Mouse (Mus musculus): Measurements from ENCODE around the gene Trabd2b. TPM values are rescaled to one million over a fixed set of nuclear protein-coding genes. Genes with fewer than 3 reads are reported as not detected.

The Trabd2b gene
- total and polyA plus RNA-seq, 3 experiments, result not detected

GRCm38 (mm10) chr4:114645341-114645740 is 238.8 kb downstream of the Trabd2b start:
- Histone ChIP-seq H3K27me3 (ENCODE audit: control insufficient read depth in 1 of 2, insufficient read depth in 2 of 2, low read length in 2 of 2) (peaks cover 0 to 3% of the 10 kb centered on the region in 2 experiments; a peak in 2 of 4 replicates), H3K27ac (ENCODE audit: control insufficient read depth, low read depth, low read length) (no peak overlapping the region), H3K9me3 (replicated peaks; ENCODE audit: insufficient read depth, low read length) (no peaks in the 10 kb centered on the region), H3K4me3 (ENCODE audit: control insufficient read depth in 1 of 2, insufficient read depth in 1 of 2, low read depth in 2 of 2, low read length in 2 of 2) (no peak overlapping the region), H3K79me2 (ENCODE audit: control insufficient read depth, insufficient read depth, low read length, poor library complexity) (no peaks in the 10 kb centered on the region), H3K9ac (ENCODE audit: control insufficient read depth, low read depth, low read length, poor library complexity, severe bottlenecking) (no peak overlapping the region), H3K36me3 (ENCODE audit: control insufficient read depth in 1 of 2, insufficient read depth in 2 of 2, low read length in 2 of 2) (no peaks in the 10 kb centered on the region), H3K4me1 (ENCODE audit: control insufficient read depth in 1 of 2, insufficient read depth in 2 of 2, low read length in 2 of 2) (no peaks in the 10 kb centered on the region)
- DNase-seq (ENCODE audit: low read depth, low spot score), result no peak
- TF ChIP-seq EP300 (IDR thresholded peaks at IDR 0.05; ENCODE audit: low read depth in 1 of 2, low read length in 2 of 2) (no peak), SMC3 (IDR thresholded peaks at IDR 0.05; ENCODE audit: low read depth, low read length) (no peak), CTCF (IDR thresholded peaks at IDR 0.05 in 2 of 3, conservative IDR thresholded peaks at IDR 0.05 in 1 of 3; ENCODE audit: control insufficient read depth in 1 of 3, insufficient read depth in 1 of 3, low read depth in 2 of 3, low read length in 3 of 3, poor library complexity in 1 of 3, severe bottlenecking in 1 of 3) (no peak), CHD1 (IDR thresholded peaks at IDR 0.05; ENCODE audit: low read depth, low read length) (no peak), TBP (IDR thresholded peaks at IDR 0.05; ENCODE audit: low read depth, low read length) (no peak), MAX (IDR thresholded peaks at IDR 0.05; ENCODE audit: low read length) (no peak), ELF1 (IDR thresholded peaks at IDR 0.05; ENCODE audit: low read depth, low read length) (no peak), NELFE (IDR thresholded peaks at IDR 0.05; ENCODE audit: low read depth, low read length) (no peak)

GRCm38 (mm10) chr4:114646825-114647681 is 240.5 kb downstream of the Trabd2b start:
- H3K9me3 ChIP-seq (replicated peaks; ENCODE audit: insufficient read depth, low read length), result no peaks in the 10 kb centered on the region
- no peak overlapping the region for H3K9ac ChIP-seq (ENCODE audit: control insufficient read depth, low read depth, low read length, poor library complexity, severe bottlenecking)

GRCm38 (mm10) chr4:114647689-114648088 is 241.2 kb downstream of the Trabd2b start:
- TF ChIP-seq CTCF (IDR thresholded peaks at IDR 0.05 in 2 of 3, conservative IDR thresholded peaks at IDR 0.05 in 1 of 3; ENCODE audit: control insufficient read depth in 1 of 3, insufficient read depth in 1 of 3, low read depth in 2 of 3, low read length in 3 of 3, poor library complexity in 1 of 3, severe bottlenecking in 1 of 3) (peak; percentile 90 to 98 (median 98)), MAFK (IDR thresholded peaks at IDR 0.05; ENCODE audit: borderline replicate concordance, low read depth, low read length) (no peak), SIN3A (IDR thresholded peaks at IDR 0.05; ENCODE audit: low read length) (0 out of 2 replicates have a peak, but pooled peaks have one; percentile 17), NELFE (IDR thresholded peaks at IDR 0.05; ENCODE audit: low read depth, low read length) (no peak), USF2 (IDR thresholded peaks at IDR 0.05; ENCODE audit: borderline replicate concordance in 1 of 2, insufficient read depth in 1 of 2, low read depth in 1 of 2, low read length in 2 of 2) (no peak), ZC3H11A (IDR thresholded peaks at IDR 0.05; ENCODE audit: low read depth, low read length) (peak; percentile 99), RAD21 (IDR thresholded peaks at IDR 0.05; ENCODE audit: low read depth, low read length) (peak; percentile 98), ELF1 (IDR thresholded peaks at IDR 0.05; ENCODE audit: low read depth, low read length) (0 out of 2 replicates have a peak, but pooled peaks have one; percentile 12), SMC3 (IDR thresholded peaks at IDR 0.05; ENCODE audit: low read depth, low read length) (peak; percentile 100), POLR2AphosphoS5 (IDR thresholded peaks at IDR 0.05; ENCODE audit: borderline replicate concordance, low read depth, low read length) (no peak), ZMIZ1 (IDR thresholded peaks at IDR 0.05; ENCODE audit: low read depth, low read length) (no peak), NRF1 (IDR thresholded peaks at IDR 0.05; ENCODE audit: insufficient read depth, low read depth, low read length, poor library complexity, severe bottlenecking) (0 out of 2 replicates have a peak, but pooled peaks have one; percentile 20), MAZ (IDR thresholded peaks at IDR 0.05; ENCODE audit: low read depth, low read length) (peak; percentile 56; the same call in 1 of the 2 replicates), POLR2AphosphoS2 (IDR thresholded peaks at IDR 0.05; ENCODE audit: low read length) (no peak)
- no peaks in the 10 kb centered on the region for H3K9me3 ChIP-seq (replicated peaks; ENCODE audit: insufficient read depth, low read length)
- no peak overlapping the region for H3K27ac ChIP-seq (ENCODE audit: control insufficient read depth, low read depth, low read length)
- no peak overlapping the region for H3K4me3 ChIP-seq (ENCODE audit: control insufficient read depth in 1 of 2, insufficient read depth in 1 of 2, low read depth in 2 of 2, low read length in 2 of 2)
- H3K9ac ChIP-seq (ENCODE audit: control insufficient read depth, low read depth, low read length, poor library complexity, severe bottlenecking), result no peak overlapping the region
- no peaks in the 10 kb centered on the region for H3K79me2 ChIP-seq (ENCODE audit: control insufficient read depth, insufficient read depth, low read length, poor library complexity)
- H3K36me3 ChIP-seq (ENCODE audit: control insufficient read depth in 1 of 2, insufficient read depth in 2 of 2, low read length in 2 of 2), result peaks cover 0 to 8% of the 10 kb centered on the region in 2 experiments; a peak in 2 of 4 replicates
- H3K4me1 ChIP-seq (ENCODE audit: control insufficient read depth in 1 of 2, insufficient read depth in 2 of 2, low read length in 2 of 2), result peaks cover 3 to 15% of the 10 kb centered on the region in 2 experiments
- H3K27me3 ChIP-seq (ENCODE audit: control insufficient read depth in 1 of 2, insufficient read depth in 2 of 2, low read length in 2 of 2), result no peaks in the 10 kb centered on the region; a peak in 1 of 4 replicates
- DNase-seq (ENCODE audit: low read depth, low spot score), result peak; percentile 68

More at GRCm38 (mm10) chr4:114646825-114647681, 240.5 kb downstream of the Trabd2b start:
- Histone ChIP-seq H3K79me2 (ENCODE audit: control insufficient read depth, insufficient read depth, low read length, poor library complexity) (no peaks in the 10 kb centered on the region), H3K36me3 (ENCODE audit: control insufficient read depth in 1 of 2, insufficient read depth in 2 of 2, low read length in 2 of 2) (peaks cover 0 to 5% of the 10 kb centered on the region in 2 experiments; a peak in 2 of 4 replicates), H3K4me3 (ENCODE audit: control insufficient read depth in 1 of 2, insufficient read depth in 1 of 2, low read depth in 2 of 2, low read length in 2 of 2) (no peak overlapping the region), H3K4me1 (ENCODE audit: control insufficient read depth in 1 of 2, insufficient read depth in 2 of 2, low read length in 2 of 2) (peaks cover 2 to 14% of the 10 kb centered on the region in 2 experiments), H3K27ac (ENCODE audit: control insufficient read depth, low read depth, low read length) (no peak overlapping the region), H3K27me3 (ENCODE audit: control insufficient read depth in 1 of 2, insufficient read depth in 2 of 2, low read length in 2 of 2) (no peaks in the 10 kb centered on the region; a peak in 1 of 4 replicates)
- no peak for TF ChIP-seq JUND (IDR thresholded peaks at IDR 0.05; ENCODE audit: low read depth, low read length)
- TF ChIP-seq MYB (IDR thresholded peaks at IDR 0.05; ENCODE audit: low read depth, low read length), result no peak
- no peak for TF ChIP-seq NELFE (IDR thresholded peaks at IDR 0.05; ENCODE audit: low read depth, low read length)
- TF ChIP-seq POLR2AphosphoS2 (IDR thresholded peaks at IDR 0.05; ENCODE audit: low read length), result no peak
- no peak for TF ChIP-seq GATA1 (IDR thresholded peaks at IDR 0.05; ENCODE audit: low read depth, low read length)
- TF ChIP-seq EP300 (IDR thresholded peaks at IDR 0.05; ENCODE audit: low read depth in 1 of 2, low read length in 2 of 2), result no peak
- TF ChIP-seq USF2 (IDR thresholded peaks at IDR 0.05; ENCODE audit: borderline replicate concordance in 1 of 2, insufficient read depth in 1 of 2, low read depth in 1 of 2, low read length in 2 of 2), result no peak
- no peak for TF ChIP-seq ETS1 (IDR thresholded peaks at IDR 0.05; ENCODE audit: low read depth, low read length)
- TF ChIP-seq SMC3 (IDR thresholded peaks at IDR 0.05; ENCODE audit: low read depth, low read length), result no peak
- no peak for DNase-seq (ENCODE audit: low read depth, low spot score)
